ENCODE assay signal across 27 mouse cellular contexts in genomic region chr11:49850331-49850730, GRCm38 (mm10). TPM values are rescaled to one million over a fixed set of nuclear protein-coding genes. Genes with fewer than 3 reads are reported as not detected.
"Had no signal": no experiment of that assay in that cellular context is flagged by ENCODE, and none has a peak within 500 bp of the region (broad histone marks: within the 10 kb centered on the region; RNA-seq: fewer than 3 reads in every experiment).

No protein-coding gene starts in this region.

- H3K9ac ChIP-seq: forebrain, postnatal 0 days; heart, embryonic 13.5 days; heart, embryonic 15.5 days; hindbrain, embryonic 13.5 days; hindbrain, embryonic 15.5 days; kidney, embryonic 15.5 days; limb, embryonic 13.5 days; limb, embryonic 15.5 days; liver, embryonic 12.5 days; liver, embryonic 14.5 days had no signal

- H3K27me3 ChIP-seq: heart, embryonic 13.5 days; heart, embryonic 15.5 days; hindbrain, embryonic 13.5 days; hindbrain, embryonic 15.5 days; kidney, embryonic 15.5 days; limb, embryonic 13.5 days; limb, embryonic 15.5 days; liver, embryonic 12.5 days had no signal

- H3K4me3 ChIP-seq: heart, embryonic 13.5 days; heart, embryonic 15.5 days; hindbrain, embryonic 13.5 days; hindbrain, embryonic 15.5 days; kidney, embryonic 15.5 days; limb, embryonic 13.5 days; limb, embryonic 15.5 days; liver, embryonic 12.5 days had no signal

- ATAC-seq: forebrain, postnatal 0 days; hindbrain, postnatal 0 days; liver, embryonic 12.5 days had no signal

- H3K27ac ChIP-seq: heart, embryonic 13.5 days; heart, embryonic 15.5 days; hindbrain, embryonic 13.5 days; hindbrain, embryonic 15.5 days; hindbrain, postnatal 0 days; kidney, embryonic 15.5 days; kidney, postnatal 0 days; limb, embryonic 13.5 days; limb, embryonic 15.5 days; liver, embryonic 12.5 days; liver, embryonic 14.5 days had no signal

- H3K9me3 ChIP-seq: heart, embryonic 13.5 days; heart, embryonic 15.5 days; hindbrain, embryonic 13.5 days; hindbrain, embryonic 15.5 days; kidney, embryonic 15.5 days; limb, embryonic 13.5 days; limb, embryonic 15.5 days; liver, embryonic 12.5 days had no signal

- H3K4me2 ChIP-seq: heart, embryonic 13.5 days; heart, embryonic 15.5 days; hindbrain, embryonic 13.5 days; hindbrain, embryonic 15.5 days; kidney, embryonic 15.5 days; limb, embryonic 13.5 days; limb, embryonic 15.5 days; liver, embryonic 12.5 days had no signal

- DNase-seq: forebrain, postnatal 0 days; gastrocnemius, postnatal 14 days; gastrocnemius, postnatal 36 days; heart, adult 18-20 months; heart, postnatal 14 days; heart, postnatal 36 days; kidney, adult 11 months; kidney, adult 2 months; kidney, adult 9 months; kidney, postnatal 14 days; kidney, postnatal 36 days; layer of hippocampus, adult 9-11 months; layer of hippocampus, postnatal 36 days; left cerebral cortex, postnatal 4 days had no signal

RNA-seq across cellular contexts. Expression of gene Rasgef1c, which starts 51.3 kb away (rescaled TPM):
- polyA plus RNA-seq: heart, embryonic 13.5 days; heart, postnatal 0 days; liver, adult 2 months; liver, embryonic 12.5 days; liver, embryonic 14.5 days had no signal
